Mouse (Mus musculus): Measurements from ENCODE around the gene Fam209.
A peak's percentile ranks its signal among the peaks of the same experiment; 100 is the strongest.

The Fam209 gene

DNA sequence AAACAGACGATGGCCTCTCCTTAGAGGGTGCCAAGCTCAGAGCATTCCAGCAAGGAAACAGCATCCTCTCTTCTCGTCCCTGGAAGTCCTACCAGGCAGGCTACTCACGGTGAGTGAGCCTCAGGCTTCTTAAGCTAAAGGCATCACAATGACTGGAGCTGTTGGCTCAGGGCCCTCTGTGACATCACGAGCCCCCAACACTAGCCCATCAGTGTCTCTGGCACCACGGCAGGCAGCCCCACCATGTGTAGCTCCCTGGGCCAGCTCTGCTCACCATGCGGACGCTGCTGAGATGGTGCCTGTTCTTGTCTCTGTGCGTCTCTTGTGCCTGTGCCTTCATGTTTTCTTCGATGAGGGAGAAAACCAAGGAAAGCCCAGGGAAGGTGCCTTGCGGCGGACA, at the start of gene Fam209:
Gene Fam209, plus strand, starts transcription at position 203 of the 400 bp plus-strand sequence.
- DNase-seq (ENCODE audit: extremely low read depth, insufficient read length, low spot score), result no peak

DNA sequence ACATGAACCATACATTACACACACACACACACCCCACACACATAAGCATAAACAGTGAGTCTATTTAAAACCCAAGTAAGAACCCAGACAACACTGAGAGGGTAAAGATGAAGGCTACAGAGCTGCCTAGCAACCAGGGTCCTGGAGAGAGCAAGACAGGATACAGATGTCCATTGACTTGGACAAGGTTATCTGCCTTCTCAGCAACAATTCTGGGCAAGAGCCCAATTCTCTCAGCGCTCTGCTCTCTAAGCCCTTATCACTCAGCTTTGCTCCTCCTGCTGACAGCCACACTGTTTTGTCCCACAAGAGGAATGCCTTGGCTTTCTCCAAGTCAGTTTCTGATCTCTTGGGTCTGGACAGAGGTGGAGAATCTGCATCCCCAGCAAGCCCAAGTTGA, 41.7 kb upstream of the Fam209 start:
- DNase-seq (ENCODE audit: extremely low read depth, insufficient read length, low spot score), result no peak

GRCm38 (mm10) chr2:172433746-172434145, 38.6 kb upstream of the Fam209 start:
- DNase-seq (ENCODE audit: extremely low read depth, insufficient read length, low spot score), result no peak

- DNase-seq (ENCODE audit: extremely low read depth, insufficient read length, low spot score), result no peak
Measured at GRCm38 (mm10) chr2:172437371-172437952, 34.9 kb upstream of the Fam209 start.

DNA sequence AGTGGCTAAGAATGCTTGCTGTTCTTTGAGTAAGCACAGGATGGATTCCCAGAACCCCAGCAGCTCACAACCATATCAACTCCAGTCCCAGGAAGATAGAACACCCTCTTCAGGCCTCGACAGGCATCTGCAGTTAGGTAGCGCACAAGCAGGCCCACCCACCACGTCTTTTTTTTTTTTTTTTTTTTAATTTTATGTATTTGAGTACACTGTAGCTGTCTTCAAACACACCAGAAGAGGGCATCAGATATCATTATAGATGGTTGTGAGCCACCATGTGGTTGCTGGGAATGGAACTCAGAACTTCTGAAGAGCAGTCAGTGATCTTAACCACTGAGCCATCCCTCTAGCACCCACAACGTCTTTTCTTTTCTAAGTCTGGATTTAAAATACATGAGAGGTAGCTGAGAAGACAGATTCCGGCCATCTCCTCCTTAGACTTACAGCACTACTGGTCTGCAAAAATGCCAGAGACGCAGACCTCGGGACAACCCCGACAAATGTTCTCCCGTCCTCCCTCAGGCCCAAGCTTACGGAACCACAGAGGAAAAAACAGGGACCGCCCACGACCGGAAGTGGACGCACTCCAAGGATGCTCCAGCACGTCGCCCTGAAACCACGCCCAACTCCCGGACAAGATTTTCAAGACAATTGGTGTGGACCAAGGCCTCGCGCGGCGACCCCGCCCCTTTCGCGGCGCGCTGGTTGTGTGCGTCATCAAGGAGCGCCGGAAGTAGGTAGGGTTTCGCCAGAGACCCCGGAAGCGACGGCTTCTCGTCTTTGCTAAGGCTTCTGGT, 32.3 kb upstream of the Fam209 start, which contains the start of gene Rtf2:
Gene Rtf2, plus strand, starts transcription at position 714 of the 797 bp plus-strand sequence.
- DNase-seq (ENCODE audit: extremely low read depth, insufficient read length, low spot score), result peak; percentile 99

- DNase-seq (ENCODE audit: extremely low read depth, insufficient read length, low spot score), result no peak
Measured at GRCm38 (mm10) chr2:172440640-172441005, 31.7 kb upstream of the Fam209 start.

DNA sequence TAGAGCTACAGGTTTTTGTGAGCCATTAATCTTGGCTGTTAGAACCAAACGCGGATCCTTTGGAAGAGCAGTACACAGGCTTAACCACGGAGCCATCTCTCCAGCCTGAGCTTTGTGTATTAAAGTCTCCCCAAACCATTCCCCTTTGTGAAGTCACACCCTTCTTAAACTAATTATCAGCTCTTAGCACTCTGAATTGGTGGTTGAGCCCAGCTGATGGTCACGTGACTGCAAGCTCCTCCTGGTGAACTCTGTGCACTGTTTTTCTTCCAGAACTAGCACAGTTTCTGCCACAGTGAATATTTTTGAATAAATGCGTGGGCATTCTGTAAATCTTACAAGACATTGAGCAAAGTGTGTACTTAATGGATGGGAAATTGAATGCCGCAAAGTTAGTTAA, 31.1 kb upstream of the Fam209 start:
- DNase-seq (ENCODE audit: extremely low read depth, insufficient read length, low spot score), result no peak

DNA sequence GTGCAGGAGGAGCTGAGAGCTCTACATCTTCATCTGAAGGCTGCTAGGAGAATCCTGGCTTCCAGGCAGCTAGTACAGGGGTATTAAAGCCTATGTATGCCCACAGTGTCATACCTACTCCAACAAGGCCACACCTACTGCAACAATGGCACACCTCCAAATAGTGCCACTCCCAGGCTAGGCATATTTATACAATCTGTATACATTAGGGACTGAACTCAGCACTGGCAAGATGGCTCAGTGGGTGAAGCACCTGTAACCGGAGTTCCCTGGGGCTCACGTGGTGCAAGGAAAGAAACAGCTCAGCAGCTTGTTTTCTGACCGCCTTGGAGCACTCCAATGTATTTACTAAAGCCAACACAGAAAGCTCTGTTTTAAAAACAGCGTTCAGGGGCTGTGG, 26.7 kb upstream of the Fam209 start:
- DNase-seq (ENCODE audit: extremely low read depth, insufficient read length, low spot score), result no peak

DNA sequence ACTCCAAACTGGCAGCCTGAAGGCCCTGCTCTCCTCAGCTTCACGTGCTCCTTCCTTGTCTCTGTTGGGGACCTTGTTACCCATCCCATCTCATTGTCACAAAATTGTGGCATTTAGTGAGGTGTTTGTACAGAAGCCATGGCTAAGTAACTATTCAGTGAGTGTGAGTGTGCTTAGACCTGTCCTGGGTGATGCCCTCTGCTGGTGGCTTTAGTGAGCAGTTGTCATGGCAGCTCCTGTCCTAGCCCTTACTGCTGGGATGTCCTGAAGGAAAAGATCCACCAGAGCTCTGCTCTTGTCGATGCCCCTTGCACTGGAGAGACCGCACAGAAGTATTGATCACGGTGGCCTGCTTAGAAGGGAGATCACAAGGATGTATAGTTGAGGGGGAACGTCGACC, 25.0 kb upstream of the Fam209 start:
- DNase-seq (ENCODE audit: extremely low read depth, insufficient read length, low spot score), result no peak

GRCm38 (mm10) chr2:172448329-172448728, 24.0 kb upstream of the Fam209 start:
- no peak for DNase-seq (ENCODE audit: extremely low read depth, insufficient read length, low spot score)

DNA sequence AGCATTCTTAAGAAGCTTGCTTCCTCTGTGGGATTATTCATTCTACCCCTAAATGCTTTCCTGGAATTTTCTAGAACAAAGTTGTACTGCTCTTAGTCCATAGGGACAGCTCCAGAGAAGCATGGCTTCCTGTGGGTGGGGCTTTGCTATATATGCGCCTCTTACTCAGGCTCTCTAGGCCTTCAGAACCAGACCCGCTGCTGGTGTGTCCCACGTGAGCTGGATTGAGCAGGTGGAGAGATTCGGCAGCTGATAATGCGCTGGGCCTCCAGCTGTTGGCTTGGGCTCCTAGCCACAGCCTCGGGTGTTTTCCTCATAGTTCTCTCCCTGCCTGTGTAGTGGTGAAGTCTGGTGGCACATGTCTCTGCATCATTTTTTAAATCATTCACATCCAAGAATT, 21.7 kb upstream of the Fam209 start:
- DNase-seq (ENCODE audit: extremely low read depth, insufficient read length, low spot score), result no peak

DNA sequence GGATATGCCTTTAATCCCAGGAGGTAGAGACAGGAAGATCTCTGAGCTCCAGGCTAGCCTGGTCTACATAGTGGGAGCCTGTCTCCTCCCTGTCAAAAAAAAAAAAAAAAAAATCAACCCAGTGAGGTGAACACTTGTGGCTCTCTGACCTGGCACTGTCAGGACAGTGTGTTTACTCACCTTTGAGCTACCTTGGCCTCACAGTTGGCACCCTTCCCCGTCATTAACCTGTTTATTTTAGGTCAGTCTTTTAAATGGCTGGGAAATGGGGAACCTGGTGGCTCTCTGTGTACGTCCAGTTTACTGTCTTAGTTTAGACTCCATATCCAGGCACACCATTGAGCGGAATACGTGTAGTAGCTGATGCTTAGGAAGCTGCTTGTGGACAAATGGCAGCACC, 20.3 kb upstream of the Fam209 start:
- DNase-seq (ENCODE audit: extremely low read depth, insufficient read length, low spot score), result no peak

- no peak for DNase-seq (ENCODE audit: extremely low read depth, insufficient read length, low spot score)
Measured at GRCm38 (mm10) chr2:172452458-172452857, 19.9 kb upstream of the Fam209 start.

DNA sequence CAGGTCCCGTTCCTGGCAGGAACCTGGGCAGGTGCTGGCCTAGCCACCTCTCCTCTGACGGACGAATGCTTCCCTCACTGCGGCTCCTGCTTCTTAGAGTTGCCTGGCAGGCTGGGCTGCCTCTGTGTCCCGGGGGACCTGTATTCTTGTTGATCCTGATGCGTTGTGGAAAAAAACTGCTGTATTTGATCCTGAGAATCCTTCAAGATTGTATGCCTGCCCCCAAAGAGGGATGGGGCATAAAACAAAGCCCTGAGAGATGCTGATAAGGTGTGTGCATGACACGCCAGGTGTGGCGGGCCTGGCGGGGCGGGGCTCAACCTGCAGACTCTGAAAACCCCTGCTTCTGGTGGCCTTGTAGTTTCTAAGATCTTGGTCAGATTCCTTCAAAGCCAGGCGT, 13.8 kb upstream of the Fam209 start, which contains the start of gene Gcnt7:
Gene Gcnt7, minus strand, starts transcription at position 101 of the 400 bp plus-strand sequence.
- no peak for DNase-seq (ENCODE audit: extremely low read depth, insufficient read length, low spot score)

- DNase-seq (ENCODE audit: extremely low read depth, insufficient read length, low spot score), result peak; percentile 59
Measured at GRCm38 (mm10) chr2:172460647-172461046, 11.7 kb upstream of the Fam209 start.

GRCm38 (mm10) chr2:172462813-172463212, 9.5 kb upstream of the Fam209 start:
- no peak for DNase-seq (ENCODE audit: extremely low read depth, insufficient read length, low spot score)

- no peak for DNase-seq (ENCODE audit: extremely low read depth, insufficient read length, low spot score)
Measured at GRCm38 (mm10) chr2:172466427-172467132, 5.7 kb upstream of the Fam209 start.

- peak; percentile 62 for DNase-seq (ENCODE audit: extremely low read depth, insufficient read length, low spot score)
Measured at GRCm38 (mm10) chr2:172467206-172467605, 5.1 kb upstream of the Fam209 start.

DNA sequence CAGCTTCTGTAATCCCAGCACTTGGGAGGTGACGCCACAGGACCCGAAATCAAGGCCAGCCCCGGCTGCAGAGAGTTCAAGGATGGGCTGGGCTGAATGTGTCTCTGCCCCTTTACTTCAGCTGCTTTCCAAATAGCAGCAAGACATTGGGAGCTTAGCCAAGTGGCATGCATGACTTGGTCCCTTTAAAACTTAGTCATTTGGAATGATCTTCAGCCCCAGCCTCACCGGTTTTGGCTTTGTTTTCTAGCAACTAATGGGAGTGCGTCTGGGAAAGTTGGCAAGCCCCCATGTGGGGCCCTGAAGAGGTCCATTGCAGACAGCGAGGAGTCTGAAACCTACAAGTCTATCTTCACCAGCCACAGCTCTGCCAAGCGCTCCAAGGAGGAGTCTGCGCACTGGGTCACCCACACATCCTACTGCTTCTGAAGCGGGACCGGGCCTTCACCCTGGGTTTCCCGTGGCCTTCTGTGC, 3.9 kb upstream of the Fam209 start:
- DNase-seq (ENCODE audit: extremely low read depth, insufficient read length, low spot score), result no peak

DNA sequence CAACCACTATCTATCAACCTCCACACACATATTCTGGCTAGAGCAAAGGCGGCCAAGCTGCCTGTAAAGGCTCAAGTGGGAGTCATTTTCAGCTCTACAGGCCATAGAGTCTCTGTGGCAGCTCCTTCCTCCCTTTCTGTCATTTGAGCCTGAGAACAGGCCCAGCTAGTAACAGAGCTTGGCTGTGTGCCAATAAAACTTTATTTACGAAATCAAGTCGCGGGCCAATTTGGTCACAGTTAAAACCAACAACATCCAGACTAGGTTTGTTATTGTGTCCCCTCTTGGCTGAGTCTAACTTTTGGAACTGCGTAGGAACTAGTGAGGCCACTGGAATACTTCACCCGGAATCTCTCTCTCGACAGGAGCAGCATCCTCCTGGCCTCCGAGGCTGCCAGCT, 1.3 kb downstream of the Fam209 start:
- no peak for DNase-seq (ENCODE audit: extremely low read depth, insufficient read length, low spot score)

GRCm38 (mm10) chr2:172474970-172475369, 2.6 kb downstream of the Fam209 start:
- DNase-seq (ENCODE audit: extremely low read depth, insufficient read length, low spot score), result no peak

All from 3134 (cell line).